Mouse (Mus musculus): ENCODE measurements at regions not wholly inside any gene's neighbourhood (a gene's known extent, or its start where the extent isn't known, plus 50 kb on each side); places are given as distances from the start of the nearest gene placed in this dataset.
A peak's percentile ranks its signal among the peaks of the same experiment; 100 is the strongest.
"Not testable (repeated sequence)": the region's sequence is repeated elsewhere in the genome, so short reads cannot be mapped to it uniquely, and the experiment has no call there.

DNA sequence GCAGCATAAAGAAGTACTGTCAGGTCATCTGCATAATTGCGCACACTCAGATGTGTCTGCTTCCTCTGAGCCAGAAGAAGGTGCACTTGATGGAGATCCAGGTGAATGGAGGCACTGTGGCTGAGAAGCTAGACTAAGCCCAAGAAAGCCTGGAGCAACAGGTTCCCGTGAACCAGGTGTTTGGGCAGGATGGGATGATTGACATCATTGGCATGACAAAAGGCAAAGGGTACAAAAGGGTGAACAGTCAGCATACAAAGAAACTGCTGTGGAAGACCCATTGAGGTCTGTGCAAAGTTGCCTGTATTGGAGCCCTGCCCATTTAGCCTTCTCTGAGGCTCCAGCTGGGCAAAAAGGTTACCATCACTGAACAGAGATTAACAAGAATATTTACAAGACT, 337.0 kb upstream of the Zfp960 start:
- no peaks in the 10 kb centered on the region for H3K27me3 ChIP-seq
- ATAC-seq (ENCODE audit: borderline replicate concordance, extremely low read depth, low FRiP score, low TSS enrichment): no peak
- H3K9ac ChIP-seq: no peak overlapping the region
- 88% methylated on average over 2 of the region's 2 CpGs for WGBS
- H3K27ac ChIP-seq: no peak overlapping the region
- no peaks in the 10 kb centered on the region for H3K4me1 ChIP-seq
- no peak overlapping the region for H3K4me2 ChIP-seq
- H3K9me3 ChIP-seq: no peaks in the 10 kb centered on the region
- no peak overlapping the region for H3K4me3 ChIP-seq
- H3K36me3 ChIP-seq: no peaks in the 10 kb centered on the region

DNA sequence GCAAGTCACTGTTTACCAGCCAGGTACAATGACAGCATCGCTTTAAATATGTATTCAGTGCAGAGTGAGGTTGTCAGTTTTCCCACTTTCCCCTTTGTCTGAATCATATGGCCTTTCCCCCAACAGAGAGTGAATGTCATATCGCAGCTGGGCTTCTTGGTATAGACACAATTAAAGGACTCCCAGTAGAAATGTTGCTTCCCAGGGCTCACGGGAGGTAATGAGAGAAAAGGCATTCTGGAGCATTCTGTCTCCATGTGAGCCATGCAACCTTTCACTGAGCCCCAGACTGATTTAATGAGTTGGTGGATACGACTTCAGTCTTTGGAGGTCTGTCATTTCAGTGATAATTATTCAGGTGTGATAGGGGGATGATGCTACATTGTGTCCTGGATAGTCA, 310.8 kb upstream of the Zfp960 start:
- no peaks in the 10 kb centered on the region for H3K4me1 ChIP-seq
- H3K9ac ChIP-seq: no peak overlapping the region
- no peak overlapping the region for H3K4me3 ChIP-seq
- no peak overlapping the region for H3K27ac ChIP-seq
- no peak overlapping the region for H3K4me2 ChIP-seq
- 76% methylated on average over 4 of the region's 4 CpGs for WGBS
- no peaks in the 10 kb centered on the region for H3K36me3 ChIP-seq
- H3K9me3 ChIP-seq: no peaks in the 10 kb centered on the region
- no peak for ATAC-seq (ENCODE audit: borderline replicate concordance, extremely low read depth, low FRiP score, low TSS enrichment)
- H3K27me3 ChIP-seq: no peaks in the 10 kb centered on the region

DNA sequence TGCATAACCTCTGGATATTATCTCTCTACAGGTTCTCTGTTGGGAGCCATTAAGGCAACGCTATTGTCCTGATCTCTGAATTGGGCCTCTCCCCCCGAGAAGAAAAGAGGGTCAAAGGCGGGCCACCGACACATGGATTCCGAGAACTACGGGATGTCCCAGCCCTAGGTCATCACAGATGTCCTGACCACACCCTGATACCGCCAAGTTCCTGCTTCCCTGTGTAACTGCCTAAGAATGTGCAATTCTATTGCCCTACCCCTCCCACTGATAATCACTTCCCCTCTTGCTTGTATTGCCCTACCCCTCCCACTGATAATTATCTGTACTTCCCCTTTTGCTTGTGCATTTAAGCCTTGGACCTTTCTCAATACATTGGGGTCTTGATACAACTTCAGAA, 293.3 kb upstream of the Zfp960 start:
- H3K27me3 ChIP-seq; H3K36me3 ChIP-seq; H3K4me1 ChIP-seq; H3K4me3 ChIP-seq; H3K9me3 ChIP-seq; H3K9ac ChIP-seq; H3K4me2 ChIP-seq; ATAC-seq (ENCODE audit: borderline replicate concordance, extremely low read depth, low FRiP score, low TSS enrichment); H3K27ac ChIP-seq: not testable (repeated sequence)
- WGBS: 78% methylated on average over 7 of the region's 7 CpGs

DNA sequence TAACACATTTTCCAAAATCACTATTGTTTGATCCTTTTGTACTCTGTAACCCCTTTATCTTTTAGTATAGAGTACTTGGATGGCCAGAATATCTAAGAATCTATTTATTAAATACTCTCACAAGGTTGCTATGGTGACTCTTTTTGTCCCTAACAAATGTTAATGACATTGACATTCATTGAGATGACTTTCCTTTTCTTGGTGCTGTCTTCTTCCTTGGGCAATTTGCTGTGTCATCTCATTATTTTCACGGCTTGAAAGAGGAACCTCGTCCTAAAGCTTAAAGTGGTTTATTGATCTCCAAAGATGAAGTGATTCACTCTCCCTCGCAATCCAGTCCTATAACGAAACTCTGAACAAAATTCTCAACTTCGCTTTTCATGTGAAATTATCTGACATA, 265.6 kb upstream of the Zfp960 start:
- Histone ChIP-seq H3K27me3 (no peaks in the 10 kb centered on the region), H3K27ac (no peak overlapping the region), H3K4me2 (no peak overlapping the region), H3K9ac (no peak overlapping the region), H3K9me3 (no peaks in the 10 kb centered on the region), H3K4me1 (no peaks in the 10 kb centered on the region), H3K4me3 (no peak overlapping the region), H3K36me3 (no peaks in the 10 kb centered on the region)
- 77% methylated on average over 5 of the region's 5 CpGs for WGBS
- no peak for ATAC-seq (ENCODE audit: borderline replicate concordance, extremely low read depth, low FRiP score, low TSS enrichment)

DNA sequence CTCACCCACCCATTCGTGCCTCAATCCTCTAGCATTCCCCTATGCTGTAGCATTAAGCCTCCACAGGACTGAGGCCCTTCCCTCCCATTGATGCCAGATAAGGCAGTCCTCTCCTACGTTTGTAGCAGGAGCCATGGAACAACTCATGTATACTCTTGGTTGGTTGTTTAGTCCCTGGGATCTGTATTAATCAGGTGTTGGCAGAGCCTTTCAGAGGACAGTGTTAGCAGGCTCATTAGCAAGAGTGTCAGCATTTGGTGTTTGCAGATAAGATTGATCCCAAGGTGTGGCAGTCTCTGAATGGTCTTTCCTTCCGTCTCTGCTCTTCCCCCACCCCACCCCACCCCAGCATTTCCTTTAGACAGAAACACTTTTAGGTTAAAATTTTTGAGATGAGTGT, 258.9 kb upstream of the Zfp960 start:
- Histone ChIP-seq H3K4me2 (no peak overlapping the region), H3K36me3 (no peaks in the 10 kb centered on the region), H3K9ac (no peak overlapping the region), H3K4me3 (no peak overlapping the region), H3K27ac (no peak overlapping the region), H3K4me1 (no peaks in the 10 kb centered on the region), H3K9me3 (no peaks in the 10 kb centered on the region), H3K27me3 (no peaks in the 10 kb centered on the region)
- 25% methylated on average over 3 of the region's 3 CpGs for WGBS
- ATAC-seq (ENCODE audit: borderline replicate concordance, extremely low read depth, low FRiP score, low TSS enrichment): no peak

DNA sequence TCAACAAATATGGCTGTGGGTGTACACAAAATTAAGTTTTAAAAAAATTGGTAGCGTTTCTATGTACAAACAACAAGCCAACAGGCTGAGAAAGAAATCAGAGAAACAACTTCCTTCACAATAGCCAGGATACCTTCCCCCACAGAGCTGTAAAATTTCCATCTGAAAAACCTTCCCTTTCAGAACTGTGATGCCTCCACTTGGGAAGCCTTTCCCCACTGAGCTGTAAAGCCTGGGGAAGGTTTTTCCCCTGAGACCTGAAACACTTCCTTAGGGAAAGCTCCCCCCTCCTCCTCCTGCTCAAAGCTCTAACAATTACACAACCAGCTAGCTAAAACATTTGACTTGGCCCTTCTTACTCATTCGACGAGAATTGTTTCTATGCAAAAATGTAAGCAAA, 245.5 kb upstream of the Zfp960 start:
- no peaks in the 10 kb centered on the region for H3K9me3 ChIP-seq
- no peaks in the 10 kb centered on the region for H3K27me3 ChIP-seq
- H3K36me3 ChIP-seq: no peaks in the 10 kb centered on the region
- no peak overlapping the region for H3K27ac ChIP-seq
- ATAC-seq (ENCODE audit: borderline replicate concordance, extremely low read depth, low FRiP score, low TSS enrichment): no peak
- 38% methylated on average over 3 of the region's 3 CpGs for WGBS
- no peak overlapping the region for H3K9ac ChIP-seq
- H3K4me3 ChIP-seq: no peak overlapping the region
- no peak overlapping the region for H3K4me2 ChIP-seq
- H3K4me1 ChIP-seq: no peaks in the 10 kb centered on the region

DNA sequence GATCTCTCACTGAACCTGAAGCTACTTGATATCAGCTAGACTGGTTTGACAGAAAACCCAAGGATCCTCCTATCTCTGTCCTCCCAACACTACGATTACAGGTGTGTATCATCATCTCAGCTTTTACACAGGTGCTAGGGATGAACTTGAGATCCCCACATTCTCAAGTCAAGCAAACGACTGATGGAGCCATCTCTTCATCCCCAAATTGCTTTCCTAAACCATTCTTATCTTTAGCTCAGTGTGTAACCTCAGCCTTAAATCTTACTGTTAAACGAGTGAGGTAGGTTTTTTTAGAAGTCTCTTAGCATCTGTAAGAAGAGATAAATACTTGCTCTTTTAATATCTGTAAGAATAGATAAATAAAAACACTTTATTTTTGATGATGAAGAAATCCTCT, 242.2 kb upstream of the Zfp960 start:
- no peak overlapping the region for H3K4me3 ChIP-seq
- no peaks in the 10 kb centered on the region for H3K27me3 ChIP-seq
- ATAC-seq (ENCODE audit: borderline replicate concordance, extremely low read depth, low FRiP score, low TSS enrichment): no peak
- no peak overlapping the region for H3K27ac ChIP-seq
- no peaks in the 10 kb centered on the region for H3K36me3 ChIP-seq
- WGBS: 64% methylated on average over 3 of the region's 3 CpGs
- no peaks in the 10 kb centered on the region for H3K9me3 ChIP-seq
- H3K9ac ChIP-seq: no peak overlapping the region
- no peaks in the 10 kb centered on the region for H3K4me1 ChIP-seq
- H3K4me2 ChIP-seq: no peak overlapping the region

DNA sequence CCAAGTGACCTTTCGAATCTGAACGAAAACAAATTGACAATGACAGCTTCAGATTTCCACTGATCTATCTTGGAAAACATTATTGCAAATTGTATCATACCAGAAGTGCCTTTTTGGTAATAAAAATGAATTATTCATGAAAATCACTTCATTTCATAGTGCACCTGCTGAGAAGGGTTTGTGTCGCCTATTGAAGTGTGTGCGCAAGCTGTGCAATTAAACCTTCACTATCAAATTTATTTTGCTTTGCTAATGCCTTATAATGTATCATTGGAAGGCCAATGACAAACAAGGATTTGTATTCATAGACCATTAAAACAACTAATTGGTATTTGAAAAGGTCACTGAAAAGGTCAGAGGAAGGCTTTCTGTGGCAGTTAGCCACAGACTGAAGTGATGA, 224.8 kb upstream of the Zfp960 start:
- no peak for ATAC-seq (ENCODE audit: borderline replicate concordance, extremely low read depth, low FRiP score, low TSS enrichment)
- Histone ChIP-seq H3K27me3 (no peaks in the 10 kb centered on the region), H3K27ac (no peak overlapping the region), H3K4me2 (no peak overlapping the region), H3K4me1 (no peaks in the 10 kb centered on the region), H3K36me3 (no peaks in the 10 kb centered on the region), H3K9me3 (no peaks in the 10 kb centered on the region), H3K4me3 (no peak overlapping the region), H3K9ac (no peak overlapping the region)
- 93% methylated on average over 4 of the region's 4 CpGs for WGBS

DNA sequence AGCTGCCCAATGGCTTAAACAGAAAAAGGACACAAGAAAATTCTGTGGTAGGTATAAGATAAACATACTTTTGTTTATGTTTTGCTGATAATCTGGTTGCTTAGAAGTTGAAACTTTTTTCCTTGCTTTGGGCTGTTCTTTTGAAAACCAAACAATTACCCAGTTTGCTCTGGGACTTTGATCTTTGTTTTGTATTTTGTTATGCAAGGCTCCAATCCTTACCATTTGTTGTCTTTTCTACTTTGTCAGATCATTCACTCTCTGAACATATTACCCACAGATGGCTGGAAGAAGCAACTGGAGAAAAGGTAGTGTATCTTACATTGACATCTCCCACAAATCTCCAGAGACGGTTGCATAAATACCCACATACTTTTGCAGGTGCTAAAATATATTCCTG, 203.1 kb upstream of the Zfp960 start:
- no peak for ATAC-seq (ENCODE audit: borderline replicate concordance, extremely low read depth, low FRiP score, low TSS enrichment)
- no peak overlapping the region for H3K4me2 ChIP-seq
- H3K9me3 ChIP-seq: no peaks in the 10 kb centered on the region
- no peaks in the 10 kb centered on the region for H3K36me3 ChIP-seq
- H3K4me3 ChIP-seq: no peak overlapping the region
- 38% methylated on average over 1 of the region's 1 CpGs for WGBS
- H3K27ac ChIP-seq: no peak overlapping the region
- no peak overlapping the region for H3K9ac ChIP-seq
- no peaks in the 10 kb centered on the region for H3K4me1 ChIP-seq
- no peaks in the 10 kb centered on the region for H3K27me3 ChIP-seq

DNA sequence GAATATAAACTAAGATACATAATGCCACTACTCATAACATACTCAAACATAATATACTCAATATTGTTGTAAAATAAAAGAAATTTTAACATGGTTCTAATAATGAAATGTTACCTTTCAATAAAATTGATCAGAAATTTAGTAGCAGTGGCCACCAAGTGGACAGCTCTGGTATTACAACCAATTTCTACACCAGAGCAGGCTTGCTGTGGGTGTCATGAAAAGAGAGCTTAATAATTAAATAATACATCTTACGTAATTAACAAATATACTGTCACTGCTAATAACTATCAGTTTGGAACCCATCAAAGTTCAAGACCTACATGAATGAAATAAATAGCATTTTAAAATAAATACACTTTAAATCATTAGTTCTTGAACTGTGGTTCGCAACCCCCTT, 163.1 kb upstream of the Zfp960 start:
- no peak for ATAC-seq (ENCODE audit: borderline replicate concordance, extremely low read depth, low FRiP score, low TSS enrichment)
- H3K9me3 ChIP-seq: no peaks in the 10 kb centered on the region
- H3K4me2 ChIP-seq: no peak overlapping the region
- WGBS: 58% methylated on average over 2 of the region's 2 CpGs
- H3K27ac ChIP-seq: no peak overlapping the region
- no peak overlapping the region for H3K4me3 ChIP-seq
- H3K9ac ChIP-seq: no peak overlapping the region
- H3K27me3 ChIP-seq: no peaks in the 10 kb centered on the region
- H3K4me1 ChIP-seq: no peaks in the 10 kb centered on the region
- H3K36me3 ChIP-seq: no peaks in the 10 kb centered on the region

DNA sequence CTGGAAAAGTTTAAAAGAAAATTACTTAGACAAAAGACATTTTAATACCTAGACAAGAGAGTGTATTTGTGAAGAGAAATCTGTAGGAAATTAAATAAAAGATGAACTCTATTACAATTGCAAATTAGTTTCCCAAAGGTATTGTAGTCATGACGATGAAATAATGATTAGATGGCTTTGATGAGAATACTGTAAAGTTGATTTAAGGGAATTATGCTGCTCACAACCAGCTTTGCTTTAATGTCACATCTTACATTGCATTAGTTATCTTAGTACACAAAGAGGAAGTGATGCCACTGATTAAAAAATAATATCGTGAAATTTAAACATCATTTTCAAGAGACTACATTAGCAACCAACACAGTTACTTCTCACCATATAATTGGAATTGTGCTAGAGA, 145.7 kb upstream of the Zfp960 start:
- no peak overlapping the region for H3K4me2 ChIP-seq
- 88% methylated on average over 2 of the region's 2 CpGs for WGBS
- no peaks in the 10 kb centered on the region for H3K4me1 ChIP-seq
- H3K4me3 ChIP-seq: no peak overlapping the region
- H3K9ac ChIP-seq: no peak overlapping the region
- no peak overlapping the region for H3K27ac ChIP-seq
- H3K27me3 ChIP-seq: no peaks in the 10 kb centered on the region
- no peaks in the 10 kb centered on the region for H3K9me3 ChIP-seq
- ATAC-seq (ENCODE audit: borderline replicate concordance, extremely low read depth, low FRiP score, low TSS enrichment): no peak
- H3K36me3 ChIP-seq: no peaks in the 10 kb centered on the region

DNA sequence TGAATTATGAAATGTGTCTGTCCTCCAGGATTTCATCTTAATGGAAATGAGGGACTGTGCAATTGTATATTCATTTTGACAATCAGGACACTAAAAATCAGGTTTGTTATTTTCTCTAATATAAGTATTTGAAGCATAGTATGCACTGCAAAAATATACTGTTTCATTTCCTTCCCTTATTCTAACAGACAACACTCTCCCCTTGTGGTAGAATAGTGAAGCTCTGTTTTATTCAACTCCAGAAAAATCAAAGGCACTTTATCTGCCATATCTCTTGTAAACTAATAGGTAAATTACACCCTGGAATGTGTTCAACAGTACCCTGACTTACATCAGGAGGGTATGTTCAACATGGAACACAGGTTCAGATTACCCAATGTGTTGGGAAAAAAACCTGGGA, 137.7 kb upstream of the Zfp960 start:
- Histone ChIP-seq H3K27me3 (no peaks in the 10 kb centered on the region), H3K9ac (no peak overlapping the region), H3K27ac (no peak overlapping the region), H3K4me2 (no peak overlapping the region), H3K4me1 (0 out of 2 replicates have a peak, but pooled peaks cover 4% of the 10 kb centered on the region), H3K36me3 (no peaks in the 10 kb centered on the region), H3K9me3 (no peaks in the 10 kb centered on the region), H3K4me3 (no peak overlapping the region)
- ATAC-seq (ENCODE audit: borderline replicate concordance, extremely low read depth, low FRiP score, low TSS enrichment): no peak

DNA sequence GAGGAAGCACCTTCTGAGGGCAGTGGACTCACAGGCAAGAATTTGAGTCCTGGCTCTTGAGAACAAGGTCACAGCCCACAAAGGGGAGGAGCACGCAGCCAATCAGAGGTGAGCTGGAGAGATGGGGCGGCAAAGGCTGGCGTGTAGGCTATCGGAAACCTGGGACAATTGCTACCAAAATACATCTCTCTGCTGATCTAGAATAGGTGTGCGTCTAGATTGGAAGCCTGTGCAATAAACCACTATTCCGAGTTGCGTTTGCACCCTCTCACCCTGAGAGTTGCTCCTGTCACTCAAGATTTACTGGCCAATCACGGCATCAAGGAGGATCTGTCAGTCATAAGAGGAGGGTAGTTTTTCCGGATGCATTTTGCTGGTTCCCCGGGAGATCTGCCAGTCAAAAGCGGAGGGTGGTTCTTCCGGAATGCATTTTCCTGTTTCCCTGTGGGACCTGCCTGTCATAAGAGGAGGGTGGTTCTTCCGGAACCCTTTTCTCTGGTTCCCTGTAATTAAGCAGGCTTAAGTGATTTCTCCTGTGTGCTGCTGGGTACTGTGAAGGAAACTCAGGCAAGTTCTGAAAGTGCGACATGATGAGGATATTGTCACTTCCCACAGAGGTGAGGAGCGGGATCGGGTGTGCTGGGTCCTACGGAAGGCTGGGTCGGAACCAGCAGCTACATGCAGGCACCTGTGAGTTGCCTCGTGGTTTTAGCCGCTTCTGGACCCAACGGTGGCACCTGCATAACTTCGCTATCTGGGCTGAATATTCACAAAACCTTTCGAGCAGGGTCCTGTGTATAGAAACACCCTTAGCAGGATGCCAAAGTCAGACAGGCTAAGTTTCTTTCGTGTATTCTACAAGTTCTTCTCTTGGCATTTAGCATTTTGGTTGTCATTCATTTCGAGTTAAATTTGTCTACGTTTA, 112.6 kb upstream of the Zfp960 start:
- H3K4me3 ChIP-seq: peak overlapping the region; percentile 52
- ATAC-seq (ENCODE audit: borderline replicate concordance, extremely low read depth, low FRiP score, low TSS enrichment): peak; percentile 100
- not testable (repeated sequence) for H3K27me3 ChIP-seq, H3K4me1 ChIP-seq, H3K27ac ChIP-seq, H3K9me3 ChIP-seq, H3K36me3 ChIP-seq
- H3K9ac ChIP-seq: peak overlapping the region; percentile 41; the same call in 1 of the 2 replicates
- WGBS: 2% methylated on average over 22 of the region's 26 CpGs
- peak overlapping the region; percentile 42; the same call in 1 of the 2 replicates for H3K4me2 ChIP-seq
